Mouse (Mus musculus): ENCODE data around the gene Hoxb5. TPM values are rescaled to one million over a fixed set of nuclear protein-coding genes. Genes with fewer than 3 reads are reported as not detected.

Hoxb5 gene
- polyA plus RNA-seq, 1 experiment: 0.22 TPM

DNA sequence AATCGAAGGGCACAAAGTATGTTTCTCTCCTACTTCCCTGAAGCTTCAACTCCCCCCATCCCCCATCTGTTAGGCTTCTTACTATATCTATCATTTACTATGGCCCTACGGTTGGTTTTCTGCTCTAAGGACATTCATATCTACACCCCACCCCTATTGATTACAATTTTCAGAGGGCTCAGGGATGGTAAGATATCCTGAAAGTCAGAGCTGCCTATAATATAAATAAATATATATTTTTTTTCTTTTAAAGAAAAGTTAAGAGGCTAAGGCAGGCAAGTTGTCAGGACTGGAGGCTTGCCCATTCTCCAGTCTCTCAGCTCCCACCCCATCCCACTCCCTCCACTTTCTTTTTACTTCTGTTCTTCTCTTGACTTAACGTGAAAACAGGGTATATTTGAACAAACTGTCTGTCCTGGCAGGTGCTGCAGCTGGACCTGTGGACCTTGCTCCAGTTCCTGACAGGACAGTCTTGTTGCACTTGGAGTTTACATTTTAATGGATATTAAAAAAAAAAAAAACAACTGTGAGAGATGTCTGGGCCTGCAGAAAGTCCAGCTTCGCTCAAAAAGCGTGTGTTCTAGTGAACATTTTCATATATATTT is 43.9 kb downstream of the Hoxb5 start:
- Histone ChIP-seq H3K27me3 (ENCODE audit: control insufficient read depth, insufficient read depth, low read length) (peaks cover 14% of the 10 kb centered on the region), H3K4me1 (replicated peaks; ENCODE audit: control insufficient read depth, insufficient read depth, low read length) (no peaks in the 10 kb centered on the region), H3K36me3 (ENCODE audit: control insufficient read depth, insufficient read depth, low read length) (no peaks in the 10 kb centered on the region), H3K27ac (ENCODE audit: control insufficient read depth, insufficient read depth, low read length) (no peak overlapping the region), H3K4me3 (ENCODE audit: control insufficient read depth, insufficient read depth, low read length) (no peak overlapping the region)
- TF ChIP-seq CTCF (IDR thresholded peaks at IDR 0.05; ENCODE audit: borderline replicate concordance, control insufficient read depth, extremely low read depth, insufficient read depth, low read length, poor library complexity) (no peak), POLR2A (IDR thresholded peaks at IDR 0.05; ENCODE audit: control insufficient read depth, extremely low read depth, insufficient read depth, low read length, poor library complexity) (no peak)
- no peak for DNase-seq
- 90% methylated on average over 5 of the region's 5 CpGs for WGBS

DNA sequence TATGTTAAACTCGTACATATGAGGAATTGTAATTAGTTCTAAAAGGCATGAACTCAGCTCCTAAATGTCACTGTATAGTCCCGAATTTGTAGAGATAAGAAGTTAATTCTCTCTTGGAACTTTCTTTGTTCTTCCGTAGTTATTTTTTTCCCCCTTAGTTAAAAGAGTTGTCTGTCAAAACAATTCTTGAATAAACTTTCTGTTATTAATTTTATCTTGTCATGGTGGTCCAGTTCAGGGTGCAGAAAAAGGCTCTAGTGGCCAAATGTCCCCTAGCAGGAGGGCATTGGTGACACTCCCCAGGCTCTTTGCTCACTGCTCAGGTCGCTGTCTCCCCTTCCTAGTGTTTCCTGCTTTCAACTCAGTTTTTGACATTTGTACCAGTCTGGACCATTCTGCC is 44.6 kb downstream of the Hoxb5 start:
- Histone ChIP-seq H3K27me3 (ENCODE audit: control insufficient read depth, insufficient read depth, low read length) (peaks cover 14% of the 10 kb centered on the region), H3K27ac (ENCODE audit: control insufficient read depth, insufficient read depth, low read length) (no peak overlapping the region), H3K36me3 (ENCODE audit: control insufficient read depth, insufficient read depth, low read length) (no peaks in the 10 kb centered on the region), H3K4me3 (ENCODE audit: control insufficient read depth, insufficient read depth, low read length) (no peak overlapping the region), H3K4me1 (replicated peaks; ENCODE audit: control insufficient read depth, insufficient read depth, low read length) (no peaks in the 10 kb centered on the region)
- 76% methylated on average over 4 of the region's 4 CpGs for WGBS
- TF ChIP-seq POLR2A (IDR thresholded peaks at IDR 0.05; ENCODE audit: control insufficient read depth, extremely low read depth, insufficient read depth, low read length, poor library complexity): no peak
- TF ChIP-seq CTCF (IDR thresholded peaks at IDR 0.05; ENCODE audit: borderline replicate concordance, control insufficient read depth, extremely low read depth, insufficient read depth, low read length, poor library complexity): no peak
- no peak for DNase-seq

GRCm38 (mm10) chr11:96348141-96348928 is 45.2 kb downstream of the Hoxb5 start:
- H3K4me3 ChIP-seq (ENCODE audit: control insufficient read depth, insufficient read depth, low read length): no peak overlapping the region
- H3K36me3 ChIP-seq (ENCODE audit: control insufficient read depth, insufficient read depth, low read length): no peaks in the 10 kb centered on the region
- H3K27me3 ChIP-seq (ENCODE audit: control insufficient read depth, insufficient read depth, low read length): peaks cover 20% of the 10 kb centered on the region
- 75% methylated on average over 21 of the region's 21 CpGs for WGBS
- TF ChIP-seq CTCF (IDR thresholded peaks at IDR 0.05; ENCODE audit: borderline replicate concordance, control insufficient read depth, extremely low read depth, insufficient read depth, low read length, poor library complexity) (no peak), POLR2A (IDR thresholded peaks at IDR 0.05; ENCODE audit: control insufficient read depth, extremely low read depth, insufficient read depth, low read length, poor library complexity) (no peak)
- H3K4me1 ChIP-seq (replicated peaks; ENCODE audit: control insufficient read depth, insufficient read depth, low read length): no peaks in the 10 kb centered on the region
- DNase-seq: no peak
- no peak overlapping the region for H3K27ac ChIP-seq (ENCODE audit: control insufficient read depth, insufficient read depth, low read length)

- H3K27me3 ChIP-seq (ENCODE audit: control insufficient read depth, insufficient read depth, low read length): peaks cover 20% of the 10 kb centered on the region
- no peaks in the 10 kb centered on the region for H3K4me1 ChIP-seq (replicated peaks; ENCODE audit: control insufficient read depth, insufficient read depth, low read length)
- 94% methylated on average over 3 of the region's 3 CpGs for WGBS
- H3K4me3 ChIP-seq (ENCODE audit: control insufficient read depth, insufficient read depth, low read length): no peak overlapping the region
- H3K36me3 ChIP-seq (ENCODE audit: control insufficient read depth, insufficient read depth, low read length): no peaks in the 10 kb centered on the region
- H3K27ac ChIP-seq (ENCODE audit: control insufficient read depth, insufficient read depth, low read length): no peak overlapping the region
- DNase-seq: no peak
- no peak for TF ChIP-seq POLR2A (IDR thresholded peaks at IDR 0.05; ENCODE audit: control insufficient read depth, extremely low read depth, insufficient read depth, low read length, poor library complexity)
- TF ChIP-seq CTCF (IDR thresholded peaks at IDR 0.05; ENCODE audit: borderline replicate concordance, control insufficient read depth, extremely low read depth, insufficient read depth, low read length, poor library complexity): no peak
Measured at GRCm38 (mm10) chr11:96348988-96349387, 45.9 kb downstream of the Hoxb5 start.

DNA sequence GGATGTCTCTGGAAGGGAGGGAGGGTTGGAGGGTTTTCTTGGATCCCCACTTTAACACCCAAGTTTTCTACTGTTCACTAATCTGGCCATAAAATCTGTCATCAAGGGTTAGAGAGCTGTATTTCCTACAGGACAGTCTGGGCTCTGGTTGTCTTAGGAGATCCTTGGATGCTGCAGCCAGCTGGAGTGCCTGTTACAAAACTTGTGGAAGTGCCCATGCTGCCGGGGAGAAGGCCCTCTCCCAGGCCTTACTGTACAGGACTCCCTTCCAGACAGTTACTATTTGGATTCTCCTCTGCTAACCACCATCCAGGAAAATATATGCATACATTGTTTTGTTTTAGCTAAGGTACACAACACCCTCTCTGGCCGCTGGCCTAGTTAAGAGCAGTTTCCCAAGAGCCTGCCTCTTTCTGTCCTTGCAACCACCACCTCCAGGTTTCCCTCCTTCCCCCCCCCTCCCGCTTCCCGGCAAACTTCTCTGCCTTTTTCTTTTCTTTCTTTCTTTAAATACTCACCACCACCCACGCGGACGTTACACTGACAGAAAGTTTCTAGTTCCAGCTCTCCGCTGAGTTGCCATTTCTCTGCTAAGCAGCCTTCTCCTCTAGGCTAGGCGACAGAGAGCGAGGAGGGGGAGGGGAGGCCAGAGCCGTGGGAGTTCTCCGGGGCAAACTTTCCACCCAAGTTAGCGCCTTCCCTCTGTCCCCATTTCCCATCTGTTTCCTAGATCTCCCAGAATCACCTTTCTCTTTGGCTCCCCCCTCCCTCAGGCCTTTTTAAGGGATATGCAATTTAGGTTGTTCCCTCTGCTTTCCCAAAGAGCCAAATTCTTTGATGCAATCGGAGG is 46.6 kb downstream of the Hoxb5 start:
- Histone ChIP-seq H3K27me3 (ENCODE audit: control insufficient read depth, insufficient read depth, low read length) (peaks cover 25% of the 10 kb centered on the region), H3K36me3 (ENCODE audit: control insufficient read depth, insufficient read depth, low read length) (no peaks in the 10 kb centered on the region), H3K4me1 (replicated peaks; ENCODE audit: control insufficient read depth, insufficient read depth, low read length) (no peaks in the 10 kb centered on the region), H3K27ac (ENCODE audit: control insufficient read depth, insufficient read depth, low read length) (no peak overlapping the region), H3K4me3 (ENCODE audit: control insufficient read depth, insufficient read depth, low read length) (no peak overlapping the region)
- no peak for TF ChIP-seq POLR2A (IDR thresholded peaks at IDR 0.05; ENCODE audit: control insufficient read depth, extremely low read depth, insufficient read depth, low read length, poor library complexity)
- TF ChIP-seq CTCF (IDR thresholded peaks at IDR 0.05; ENCODE audit: borderline replicate concordance, control insufficient read depth, extremely low read depth, insufficient read depth, low read length, poor library complexity): no peak
- no peak for DNase-seq
- WGBS: 82% methylated on average over 14 of the region's 14 CpGs

GRCm38 (mm10) chr11:96350341-96350624 is 47.1 kb downstream of the Hoxb5 start, which contains the start of gene Hoxb2:
TSS of gene Hoxb2 (plus strand) at chr11:96350525.
- H3K4me1 ChIP-seq (replicated peaks; ENCODE audit: control insufficient read depth, insufficient read depth, low read length): no peaks in the 10 kb centered on the region
- DNase-seq: no peak
- H3K36me3 ChIP-seq (ENCODE audit: control insufficient read depth, insufficient read depth, low read length): no peaks in the 10 kb centered on the region
- H3K27ac ChIP-seq (ENCODE audit: control insufficient read depth, insufficient read depth, low read length): no peak within 1 kb of the TSS
- TF ChIP-seq CTCF (IDR thresholded peaks at IDR 0.05; ENCODE audit: borderline replicate concordance, control insufficient read depth, extremely low read depth, insufficient read depth, low read length, poor library complexity): no peak
- TF ChIP-seq POLR2A (IDR thresholded peaks at IDR 0.05; ENCODE audit: control insufficient read depth, extremely low read depth, insufficient read depth, low read length, poor library complexity): no peak
- H3K27me3 ChIP-seq (ENCODE audit: control insufficient read depth, insufficient read depth, low read length): peaks cover 28% of the 10 kb centered on the region
- no peak within 1 kb of the TSS for H3K4me3 ChIP-seq (ENCODE audit: control insufficient read depth, insufficient read depth, low read length)
- WGBS: 81% methylated on average over 2 of the region's 2 CpGs
